Mouse (Mus musculus) heart, postnatal 25 days (tissue): ENCODE results near the gene Zmat1. TPM values are rescaled to one million over a fixed set of nuclear protein-coding genes. Genes with fewer than 3 reads are reported as not detected.
"Not testable (repeated sequence)": the region's sequence is repeated elsewhere in the genome, so short reads cannot be mapped to it uniquely, and the experiment has no call there.

Experiments
- DNase-seq: peaks from one replicate; pipeline ENCODE4 v3.0.0; 2022; ENCODE audit warnings: low spot score
- intact Hi-C: fragments of 180-260 bp; cut with DNase I; formaldehyde crosslinking; loops from one replicate; pipeline ENCODE4 v1.15.1; 2025
- total RNA-seq, 2 experiments: library from RNA; stranded (reverse); gene quantifications; 2 replicates each; pipeline ENCODE4 v1.2.3; 2021

The Zmat1 gene
- 1 to 10 TPM; 3.7 to 6.6 TPM for total RNA-seq

DNA sequence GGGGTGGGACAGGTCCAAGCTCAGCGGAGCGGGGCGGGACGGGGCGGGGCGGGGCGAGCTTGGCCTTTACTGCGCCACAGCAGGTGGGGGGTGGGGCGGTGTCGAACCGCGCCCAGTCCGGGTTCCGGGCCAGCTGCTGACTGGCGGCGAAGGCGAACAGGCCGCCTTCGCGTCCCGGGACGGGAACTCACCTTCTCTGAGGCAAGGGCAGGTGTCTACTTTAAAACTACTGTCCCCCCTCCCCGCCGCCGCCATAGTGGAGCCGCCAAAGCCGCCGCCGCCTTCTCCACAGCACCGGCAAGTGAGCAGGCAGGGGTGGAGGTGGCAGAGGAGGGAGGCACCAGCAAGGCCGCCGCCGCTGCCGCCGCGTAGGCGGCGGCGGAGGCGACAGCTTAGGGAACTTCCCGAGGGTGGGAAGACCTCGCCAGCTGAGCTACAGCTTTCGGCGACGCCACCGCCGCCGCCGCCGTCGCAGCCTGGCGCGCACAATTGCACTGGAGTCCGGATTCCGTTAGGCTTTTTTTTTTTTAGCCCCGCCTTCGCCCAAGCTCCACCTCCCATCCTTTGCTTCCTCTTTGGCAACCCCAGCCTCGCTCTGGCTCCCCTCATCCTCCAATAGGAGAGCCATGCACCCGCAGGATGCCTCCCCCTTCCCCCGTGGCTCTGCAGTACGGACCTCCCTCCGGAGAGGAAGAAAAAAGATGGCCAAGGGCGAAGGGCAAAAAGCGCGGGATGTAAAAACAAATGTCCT is at the start of gene Zmat1:
TSS of gene Zmat1 (minus strand) at position 490 of the 751 bp plus-strand sequence.
- intact Hi-C loops: no loop called here
- peak; percentile 86 for DNase-seq

DNA sequence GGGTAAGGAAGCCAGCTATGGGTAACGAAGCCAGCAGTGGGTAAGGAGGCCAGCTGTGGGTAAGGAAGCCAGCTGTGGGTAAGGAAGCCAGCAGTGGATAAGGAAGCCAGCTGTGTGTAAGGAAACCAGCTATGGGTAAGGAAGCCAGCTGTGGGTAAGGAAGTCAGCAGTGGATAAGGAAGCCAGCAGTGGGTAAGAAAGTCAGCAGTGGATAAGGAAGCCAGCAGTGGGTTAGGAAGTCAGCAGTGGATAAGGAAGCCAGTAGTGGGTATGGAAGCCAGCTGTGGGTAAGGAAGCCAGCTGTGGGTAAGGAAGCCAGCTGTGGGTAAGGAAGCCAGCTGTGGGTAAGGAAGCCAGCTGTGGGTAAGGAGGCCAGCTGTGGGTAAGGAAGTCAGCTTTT is 44.9 kb upstream of the Zmat1 start:
- DNase-seq, intact Hi-C loops: not testable (repeated sequence)

DNA sequence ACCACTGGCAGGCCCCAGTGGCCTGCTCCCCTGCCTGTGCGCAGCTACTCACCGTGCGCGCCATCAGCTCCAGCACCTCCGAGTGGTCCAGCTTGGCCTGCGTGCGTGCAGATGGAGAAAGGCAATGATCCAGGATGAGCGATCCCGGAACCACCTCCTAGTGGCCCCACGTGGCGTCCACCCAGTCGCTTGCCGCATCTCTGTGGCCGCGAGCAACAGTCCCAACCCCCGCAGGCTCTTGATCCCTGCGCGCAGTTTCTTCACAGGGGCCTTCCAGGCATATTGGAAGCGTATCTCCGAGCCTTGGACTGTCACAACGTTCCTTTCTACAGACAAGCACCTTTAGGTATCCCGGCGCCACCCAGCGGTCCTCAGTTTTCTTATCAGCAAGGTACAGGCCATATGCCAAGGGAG is 27.0 kb upstream of the Zmat1 start:
- DNase-seq: no peak
- intact Hi-C loops: no loop called here

DNA sequence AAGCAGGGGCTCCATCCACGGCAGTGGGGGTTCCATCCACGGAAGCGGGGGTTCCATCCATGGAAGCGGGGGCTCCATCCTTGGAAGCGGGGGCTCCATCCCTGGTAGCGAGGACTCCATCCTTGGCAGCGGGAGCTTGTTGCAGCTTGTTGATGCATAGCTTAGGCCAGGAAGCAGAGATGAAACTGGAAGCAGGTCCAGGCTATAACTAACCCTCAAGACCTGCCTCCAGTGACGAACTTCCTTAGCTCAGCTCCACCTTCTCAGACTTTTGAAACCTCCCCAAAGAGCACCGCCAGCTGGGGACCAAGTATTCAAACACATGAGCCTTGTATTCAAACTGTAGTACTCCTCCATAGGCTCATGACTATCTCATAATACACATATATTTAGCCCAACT is 16.1 kb upstream of the Zmat1 start:
- intact Hi-C loops: no loop called here
- DNase-seq: no peak

DNA sequence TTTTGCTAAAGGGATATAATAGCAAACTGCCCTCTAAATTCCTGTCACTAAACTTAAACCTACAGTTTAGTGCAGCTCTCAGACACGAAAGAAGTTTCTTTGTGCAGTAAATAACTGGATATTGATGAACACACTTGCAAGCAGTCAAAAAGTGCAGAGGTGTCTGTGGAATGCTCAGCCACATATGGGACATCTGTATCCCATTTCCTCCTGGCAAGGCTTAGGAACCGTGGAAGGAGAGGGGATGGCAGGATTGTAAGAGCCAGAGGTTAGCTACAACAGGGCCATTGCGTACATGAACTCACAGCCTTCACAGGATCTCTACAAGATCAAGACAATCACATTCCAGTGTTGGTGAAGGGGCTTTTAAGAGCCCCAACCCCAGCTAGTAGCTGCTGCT is 2.4 kb upstream of the Zmat1 start:
- no peak for DNase-seq
- intact Hi-C loops: no loop called here

DNA sequence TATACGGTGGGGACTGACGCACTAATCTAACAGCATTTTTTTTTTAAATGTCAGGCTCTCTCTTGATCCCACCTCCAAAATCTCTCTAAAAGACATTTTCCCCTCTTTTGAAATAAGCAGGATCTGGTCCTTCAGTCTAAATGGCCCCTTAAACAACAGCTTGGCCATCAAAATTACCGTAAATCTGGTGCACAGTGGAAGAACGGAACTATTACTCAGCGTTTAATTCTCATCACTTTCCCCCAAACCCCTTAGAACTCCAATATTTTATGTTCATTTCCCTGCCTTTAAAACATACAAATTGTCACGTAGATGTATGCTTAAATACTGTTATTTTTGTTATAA is 434 bp upstream of the Zmat1 start:
- intact Hi-C loops: no loop called here
- no peak for DNase-seq

DNA sequence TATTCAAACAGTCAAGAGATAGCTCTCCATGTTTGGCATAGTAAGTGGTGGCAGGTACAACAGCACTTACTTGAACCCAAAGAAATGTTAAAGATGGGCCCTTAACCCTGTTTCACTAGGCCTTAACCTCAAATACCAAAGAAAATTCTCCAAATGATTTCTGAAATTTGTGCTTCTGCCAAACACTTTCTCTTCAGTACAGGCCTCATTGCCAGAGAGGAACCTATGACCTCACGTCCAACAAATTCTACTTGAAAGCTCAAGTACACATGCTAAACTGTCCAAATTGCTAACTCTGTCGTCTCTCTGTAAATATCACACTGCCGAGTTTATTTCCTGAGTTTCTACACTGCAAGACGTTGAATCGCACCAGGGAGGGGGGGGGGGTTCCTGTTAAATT is 988 bp downstream of the Zmat1 start:
- DNase-seq: no peak
- intact Hi-C loops: no loop called here

DNA sequence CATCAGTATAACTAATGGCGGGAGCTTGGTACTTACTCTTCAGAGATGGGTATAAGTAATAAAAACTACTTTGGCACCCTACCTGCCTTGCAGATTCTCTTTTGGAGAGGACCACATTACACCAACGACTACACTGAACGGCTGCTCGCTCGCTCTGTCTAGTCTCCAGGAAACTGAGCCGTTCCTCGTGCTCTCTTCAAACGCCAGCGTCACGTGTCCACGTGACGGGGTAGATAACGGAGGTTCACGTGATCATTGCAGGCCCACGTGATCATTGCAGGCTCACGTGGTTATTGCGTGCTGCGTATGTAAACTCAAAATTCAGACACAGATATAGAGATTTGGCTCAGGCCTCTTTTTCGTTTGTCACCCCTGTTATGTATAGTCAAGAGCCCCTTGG is 44.5 kb downstream of the Zmat1 start, which contains the start of gene Nxf2:
TSS of gene Nxf2 (minus strand) at position 209 of the 400 bp plus-strand sequence.
- DNase-seq: no peak
- intact Hi-C loops: no loop called here

DNA sequence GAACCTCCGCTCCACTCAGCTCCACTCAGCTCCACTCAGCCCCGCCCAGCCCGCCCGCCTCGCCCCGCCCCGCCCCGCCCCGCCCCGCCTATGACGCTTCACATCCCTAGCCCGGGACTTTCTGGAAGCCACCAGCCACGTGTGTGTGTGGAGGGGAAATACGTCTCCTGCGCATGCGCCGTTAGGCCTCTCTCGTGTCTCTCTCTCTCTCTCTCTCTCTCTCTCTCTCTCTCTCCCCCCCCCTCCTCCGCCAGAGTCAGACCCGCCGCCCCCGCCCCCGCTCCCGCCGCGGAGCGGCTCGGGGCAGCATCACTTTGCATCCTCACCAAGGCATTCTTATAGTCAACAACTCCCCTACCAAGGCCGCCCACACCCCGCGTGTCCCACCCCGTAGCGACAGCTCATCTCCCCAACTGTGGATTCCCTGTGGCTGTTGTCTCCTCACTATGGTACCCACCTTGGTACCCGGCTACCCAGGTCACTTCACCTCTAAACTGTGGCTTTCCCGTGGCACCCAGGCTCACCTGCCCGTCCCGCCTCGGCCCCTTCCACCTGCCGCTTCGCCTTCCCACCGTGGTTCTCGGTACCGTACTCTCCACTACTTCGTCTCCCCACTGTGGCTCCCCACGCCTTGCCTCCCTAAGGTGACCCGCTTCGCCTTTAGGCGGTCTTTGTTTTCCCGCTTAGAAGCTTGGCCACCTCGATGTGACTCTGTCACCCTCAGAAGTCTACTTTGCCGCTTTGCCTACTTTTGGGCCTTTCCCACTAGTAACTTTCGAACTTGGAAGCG is 45.5 kb downstream of the Zmat1 start:
- intact Hi-C loops: no loop called here
- DNase-seq: peak; percentile 28

DNA sequence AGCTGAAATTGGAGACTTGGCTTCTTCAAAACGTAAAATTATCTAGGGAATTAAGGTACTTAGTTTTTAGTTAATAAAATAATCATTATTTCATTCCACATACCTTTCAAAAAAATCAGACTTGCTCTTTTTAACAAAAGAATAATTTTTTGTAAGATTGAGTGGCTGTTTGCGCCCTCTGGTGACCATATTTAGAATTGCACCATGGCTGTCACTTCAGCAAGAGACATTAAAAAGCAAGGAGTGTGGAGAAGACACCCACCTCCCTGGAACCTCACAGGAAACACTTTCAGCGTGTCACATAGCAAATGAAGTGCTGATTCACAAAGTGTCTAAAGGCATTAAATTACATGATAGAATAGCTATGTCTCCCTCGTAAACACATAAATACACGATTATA is 78.6 kb downstream of the Zmat1 start:
- DNase-seq: no peak
- intact Hi-C loops: no loop called here

DNA sequence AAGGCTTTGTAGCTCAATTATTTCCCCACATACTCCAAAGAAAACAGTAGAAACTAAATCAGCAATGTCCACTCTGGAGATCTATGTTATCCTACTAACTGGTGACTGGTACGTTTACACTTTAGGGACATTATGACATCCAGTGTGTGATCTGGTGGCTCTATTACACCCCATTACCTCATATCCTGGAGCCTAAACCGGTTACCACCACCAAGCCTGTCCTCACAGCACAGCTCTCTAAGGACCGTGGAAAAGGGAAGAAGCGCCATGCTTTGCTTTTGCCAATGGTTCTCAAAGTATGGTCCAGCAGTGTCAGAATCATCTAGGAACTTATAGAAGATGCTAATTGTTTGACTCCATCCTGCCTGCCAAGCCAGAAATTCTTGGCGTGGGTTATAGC is 79.1 kb downstream of the Zmat1 start:
- intact Hi-C loops: loop anchor here (5.0 kb wide), 1 partner anchor 323 kb away; no protein-coding TSS in a partner anchor

DNA sequence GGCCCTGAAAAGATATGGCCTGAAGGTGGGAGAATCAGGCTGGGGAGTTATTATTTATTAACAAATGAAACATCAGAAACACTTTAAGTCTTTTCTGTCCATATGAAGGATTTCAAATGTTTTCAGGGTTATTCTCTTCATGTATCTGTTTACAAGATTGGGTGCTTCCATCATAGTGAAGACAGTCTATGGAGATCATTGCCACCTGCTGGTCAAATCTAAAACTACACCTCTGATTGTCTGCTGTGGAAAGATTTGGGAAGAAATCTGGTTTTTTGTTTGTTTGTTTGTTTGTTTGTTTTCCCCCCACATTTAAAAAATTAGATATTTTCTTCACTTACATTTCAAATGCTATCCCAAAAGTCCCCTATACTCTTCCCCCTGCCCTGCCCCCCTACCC is 84.0 kb downstream of the Zmat1 start:
- DNase-seq: no peak
- intact Hi-C loops: loop anchor here (5.0 kb wide), 1 partner anchor 318 kb away; no protein-coding TSS in a partner anchor

More for the DNA sequence above, 79.1 kb downstream of the Zmat1 start:
- no peak for DNase-seq

DNA sequence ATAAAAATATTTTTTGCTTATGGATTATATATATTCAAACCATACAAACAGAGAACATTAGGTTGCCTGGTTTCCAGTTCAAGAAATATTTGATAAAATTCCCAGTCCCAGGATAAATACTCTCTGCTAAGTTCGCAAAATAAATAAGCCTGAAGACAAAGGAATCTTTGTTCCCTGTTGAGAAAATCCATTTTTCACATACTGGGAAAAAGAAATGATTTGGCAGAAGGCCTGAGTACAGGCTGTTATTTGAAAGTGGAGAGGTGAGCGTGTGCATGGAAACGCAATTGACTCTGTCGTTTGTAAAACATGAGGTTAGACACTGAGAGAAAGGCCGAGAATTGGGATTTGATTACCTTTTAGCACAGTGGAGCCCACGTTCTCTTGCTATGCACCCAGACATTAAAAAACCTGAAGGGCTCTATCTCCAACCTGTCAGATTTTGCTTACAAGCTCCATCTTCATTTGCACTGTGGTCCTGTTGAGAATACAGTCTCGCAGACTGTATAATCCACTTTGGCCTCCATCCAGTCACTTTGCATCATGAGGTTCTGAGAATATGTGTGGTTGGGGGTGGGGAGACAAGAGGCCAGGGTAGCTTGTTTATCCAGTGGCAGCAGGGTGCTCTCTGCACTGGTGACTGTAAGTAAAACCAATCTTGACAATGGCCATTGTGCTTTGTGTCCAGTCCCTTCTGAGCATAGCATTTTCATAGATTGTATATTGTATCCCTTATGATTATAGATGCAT is 85.2 kb downstream of the Zmat1 start:
- intact Hi-C loops: no loop called here
- no peak for DNase-seq

Other genes with a start within 250 kb of the Zmat1 start
- gene Armcx2, start 200.0 kb downstream of the Zmat1 start, total RNA-seq: 1 to 10 TPM; 8.1 to 8.8 TPM
- not detected for gene Nxf2, start 44.5 kb downstream of the Zmat1 start, total RNA-seq
- gene Gm15023, start 168.4 kb upstream of the Zmat1 start, total RNA-seq: not detected
- not detected for gene Tceal6, start 201.5 kb upstream of the Zmat1 start, total RNA-seq